Mouse (Mus musculus): ENCODE results near the gene Lrmda.

GRCm38 (mm10) chr14:22688399-22688798, 668.9 kb downstream of the Lrmda start:
- TF ChIP-seq CTCF (IDR thresholded peaks at IDR 0.05; ENCODE audit: low read depth, low read length) (no peak), POLR2A (IDR thresholded peaks at IDR 0.05; ENCODE audit: extremely low read depth, insufficient read depth, low read length) (no peak)

Measured in liver, adult 2 months (tissue).